Mouse (Mus musculus): ENCODE data around the gene Ankrd36. TPM values are rescaled to one million over a fixed set of nuclear protein-coding genes. Genes with fewer than 3 reads are reported as not detected.
"Not testable (repeated sequence)": the region's sequence is repeated elsewhere in the genome, so short reads cannot be mapped to it uniquely, and the experiment has no call there.

Ankrd36 gene
- polyA plus RNA-seq (2017; shearing (Covaris generic)): not detected

DNA sequence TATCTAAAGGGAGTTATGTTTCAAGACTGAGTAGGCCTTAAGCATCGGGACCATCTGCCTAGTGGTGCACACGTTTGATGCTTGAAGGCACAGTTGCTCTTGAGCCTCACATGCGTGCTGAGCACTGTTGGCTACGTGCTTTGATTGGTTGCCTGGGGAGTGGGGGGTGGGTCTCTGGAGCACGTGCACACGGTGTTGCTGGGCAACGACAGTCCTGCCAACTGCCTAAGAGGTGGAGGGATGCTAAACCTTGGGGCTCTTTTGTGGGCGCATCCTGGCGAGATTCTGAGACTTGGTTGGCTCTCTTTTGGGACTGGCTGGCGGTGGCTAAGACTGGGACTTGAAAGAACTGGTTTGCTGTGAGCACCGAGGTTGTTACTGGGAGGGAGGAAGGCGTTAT lies at the start of gene Ankrd36:
Gene Ankrd36 (plus strand): TSS at position 211 of the 400 bp plus-strand sequence.
- no peak for ATAC-seq

DNA sequence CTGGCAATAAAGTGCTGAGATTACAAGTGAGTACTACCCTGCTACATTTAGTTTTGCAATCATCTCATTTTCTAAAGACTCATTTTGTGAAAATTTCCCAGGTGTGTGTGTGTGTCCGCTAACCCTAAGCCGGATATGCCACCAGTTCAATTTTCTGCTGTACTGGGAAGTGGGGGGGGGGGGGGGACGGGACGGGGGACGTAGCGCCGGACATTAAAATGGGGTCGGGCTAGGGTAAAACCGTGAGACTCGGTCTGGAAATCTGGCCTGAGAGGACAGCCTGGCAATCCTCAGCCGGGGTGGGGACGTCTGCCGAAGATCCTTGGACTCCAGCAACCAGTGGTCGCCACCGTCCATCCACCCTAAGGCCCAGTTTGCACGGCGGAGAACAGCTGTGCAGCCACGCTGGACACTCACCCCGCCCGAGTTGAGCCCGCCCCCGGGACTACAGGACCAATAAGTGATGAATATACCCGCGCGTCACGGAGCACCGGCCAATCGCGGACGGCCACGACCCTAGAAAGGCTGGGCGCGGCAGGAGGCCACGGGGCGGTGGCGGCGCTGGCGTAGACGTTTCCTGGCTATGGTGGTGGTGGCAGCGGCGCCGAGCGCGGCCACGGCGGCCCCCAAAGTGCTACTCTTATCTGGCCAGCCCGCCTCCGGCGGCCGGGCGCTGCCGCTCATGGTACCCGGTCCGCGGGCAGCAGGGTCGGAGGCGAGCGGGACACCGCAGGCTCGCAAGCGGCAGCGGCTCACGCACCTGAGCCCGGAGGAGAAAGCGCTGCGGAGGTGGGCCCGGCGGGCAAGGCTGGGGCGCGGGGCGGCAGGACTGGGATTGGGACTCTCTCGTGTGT lies 48.8 kb upstream of the Ankrd36 start, which contains the start of gene Xbp1:
Gene Xbp1 (plus strand): TSS at position 248 of the 854 bp plus-strand sequence.
- ATAC-seq: peak; percentile 89

DNA sequence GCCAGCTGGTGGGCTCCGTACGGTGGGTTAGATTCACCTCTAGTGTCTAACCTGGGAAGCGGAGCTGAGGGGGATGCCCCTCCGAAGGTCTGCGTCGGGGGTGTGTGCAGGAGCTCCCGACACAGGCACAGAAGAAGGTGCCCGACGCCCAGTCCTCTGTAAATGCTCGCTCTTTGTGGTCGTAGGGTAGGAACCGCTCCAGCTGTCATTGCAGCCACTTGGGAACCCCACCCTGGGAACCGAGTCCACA lies 48.3 kb upstream of the Ankrd36 start:
- peak; percentile 8 for ATAC-seq

DNA sequence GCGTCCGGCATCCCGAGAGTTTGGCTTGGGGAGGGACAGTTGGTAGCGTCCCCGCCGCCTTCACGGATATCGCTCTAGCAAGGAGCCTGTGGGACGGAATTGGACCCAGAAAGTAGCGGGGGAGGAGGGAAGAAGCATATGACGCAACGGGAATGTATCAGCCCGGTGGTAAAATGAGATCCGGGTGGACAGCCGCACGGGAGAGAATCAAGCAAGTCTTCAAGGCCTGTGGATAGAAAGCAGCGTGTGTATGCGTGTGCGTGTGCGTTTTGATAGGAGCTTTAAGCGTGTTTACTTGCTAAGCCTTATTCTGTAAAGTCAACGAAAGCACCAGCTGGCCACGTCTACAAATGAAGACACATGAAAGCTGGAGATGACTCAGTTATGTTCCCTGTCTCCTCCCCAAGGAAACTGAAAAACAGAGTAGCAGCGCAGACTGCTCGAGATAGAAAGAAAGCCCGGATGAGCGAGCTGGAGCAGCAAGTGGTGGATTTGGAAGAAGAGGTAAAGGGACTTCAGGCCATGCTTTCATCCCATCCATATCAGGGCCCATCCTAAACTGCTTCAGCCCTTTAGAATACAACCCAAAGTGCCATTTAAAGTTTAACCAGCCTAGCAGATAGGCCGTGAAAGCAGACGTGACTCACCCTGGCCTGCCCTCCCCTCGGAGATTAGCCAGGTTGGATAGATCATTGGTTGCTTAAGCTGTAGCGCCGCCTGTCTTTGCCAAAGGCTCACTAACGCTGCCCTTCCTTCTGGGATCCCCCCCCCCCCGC lies 47.8 kb upstream of the Ankrd36 start:
- ATAC-seq: peak; percentile 30

DNA sequence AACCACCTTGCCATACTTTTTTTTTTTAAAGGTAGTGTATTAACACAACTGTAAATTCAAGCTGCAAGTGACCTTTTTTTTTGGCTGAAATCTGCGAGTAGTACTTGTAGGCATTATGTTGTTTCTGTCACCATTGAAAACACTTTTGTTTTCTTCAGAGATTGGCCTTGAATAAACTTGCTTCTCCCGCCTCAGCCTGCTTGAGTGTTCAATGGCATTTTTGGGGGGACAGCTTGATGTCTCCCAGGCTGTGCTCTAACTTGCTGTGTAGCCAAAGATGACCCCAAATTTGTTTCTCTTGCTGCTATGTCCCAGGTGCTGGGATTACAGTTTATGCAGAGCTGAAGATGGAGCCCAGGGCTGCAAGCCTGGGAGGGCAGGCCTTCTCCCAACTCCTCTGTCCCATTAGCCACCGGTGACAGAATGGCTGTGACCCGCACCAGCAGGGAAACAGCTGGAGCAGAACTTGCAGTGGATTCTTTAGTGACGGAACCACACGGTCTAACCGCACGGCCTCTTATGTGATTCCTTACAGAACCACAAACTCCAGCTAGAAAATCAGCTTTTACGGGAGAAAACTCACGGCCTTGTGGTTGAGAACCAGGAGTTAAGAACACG lies 46.6 kb upstream of the Ankrd36 start:
- no peak for ATAC-seq

DNA sequence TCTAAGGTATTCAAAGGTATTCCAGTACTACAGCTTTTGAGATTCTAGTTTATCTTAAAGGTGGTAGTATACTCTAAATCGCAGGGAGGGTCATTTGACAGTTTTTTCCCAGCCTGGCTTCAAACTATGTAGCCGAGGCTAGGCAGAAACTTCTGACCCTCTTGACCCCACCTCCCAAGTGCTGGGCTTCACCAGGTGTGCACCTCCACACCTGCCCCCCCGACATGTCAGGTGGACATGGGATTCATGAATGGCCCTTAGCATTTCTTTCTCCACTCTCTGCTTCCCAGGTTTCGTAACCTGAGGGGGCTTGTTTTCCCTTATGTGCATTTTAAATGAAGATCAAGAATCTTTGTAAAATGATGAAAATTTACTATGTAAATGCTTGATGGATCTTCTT lies 44.1 kb upstream of the Ankrd36 start:
- no peak for ATAC-seq

DNA sequence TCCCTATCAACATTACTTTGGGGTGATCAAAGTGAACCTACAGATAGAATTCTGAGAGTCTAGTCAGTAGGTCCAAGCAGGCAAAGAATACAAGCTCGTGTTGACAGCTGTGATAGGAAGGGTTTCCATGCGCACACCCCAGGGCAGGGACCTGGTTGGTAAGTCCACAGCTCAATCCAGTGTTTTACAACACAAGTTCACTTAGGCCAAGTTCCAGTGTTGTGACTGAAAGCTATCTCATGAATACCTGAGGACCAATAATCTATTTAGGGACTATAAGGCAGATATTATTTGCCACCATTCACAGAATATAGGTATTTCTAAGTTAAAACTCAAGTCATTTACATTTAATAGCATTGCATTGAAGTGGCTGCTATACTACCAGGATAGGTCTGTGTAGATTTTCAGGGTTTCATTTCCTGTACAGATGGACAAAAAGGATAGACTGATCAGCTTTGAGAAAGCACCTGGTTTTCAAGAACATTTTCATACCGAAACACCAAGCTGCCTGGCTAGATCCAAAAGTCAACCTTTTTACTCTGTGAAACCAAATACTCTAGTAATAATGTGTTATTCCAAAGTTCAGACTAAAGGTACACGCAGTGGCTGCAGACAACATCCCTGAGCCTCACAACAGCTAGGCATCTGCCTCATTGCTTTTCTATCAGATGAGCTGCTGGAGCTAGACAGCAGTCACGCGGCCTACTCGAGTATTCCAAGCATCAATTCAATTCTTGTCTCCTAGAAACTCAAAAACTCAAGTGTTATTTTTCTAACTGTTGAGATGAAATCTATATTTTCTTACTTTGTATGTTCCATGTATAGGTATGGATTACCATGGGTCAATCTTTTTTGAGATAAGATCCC lies 42.7 kb upstream of the Ankrd36 start:
- no peak for ATAC-seq

DNA sequence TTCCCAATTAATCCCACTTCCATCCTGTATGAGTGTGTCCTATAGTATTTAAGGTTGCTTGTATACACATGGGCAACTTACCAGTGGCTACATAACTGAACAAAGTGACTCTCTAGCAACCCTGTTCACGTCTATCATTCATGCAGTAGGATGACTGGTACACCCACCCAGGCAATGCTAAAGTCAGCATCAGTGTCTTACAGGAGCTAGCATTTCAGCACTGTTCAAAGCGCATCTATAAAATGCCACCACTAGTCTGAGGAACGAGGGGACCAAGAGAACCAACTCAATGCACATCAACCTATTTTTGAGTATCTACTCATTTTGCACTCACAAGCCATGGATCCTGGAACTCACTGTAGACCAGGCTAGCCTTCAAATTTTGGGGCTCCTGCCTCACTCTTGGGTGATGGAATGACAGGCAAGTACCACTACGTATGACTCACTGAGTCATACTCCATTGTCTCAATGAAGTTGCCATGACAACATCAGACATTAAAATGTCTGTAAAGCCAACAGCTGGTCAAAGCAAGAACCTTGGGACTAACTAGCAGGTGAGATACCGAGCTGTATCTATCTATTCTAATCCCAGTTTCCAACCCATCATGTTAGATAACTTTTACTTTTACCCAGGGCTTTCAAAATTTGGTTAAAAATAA lies 41.5 kb upstream of the Ankrd36 start:
- no peak for ATAC-seq

DNA sequence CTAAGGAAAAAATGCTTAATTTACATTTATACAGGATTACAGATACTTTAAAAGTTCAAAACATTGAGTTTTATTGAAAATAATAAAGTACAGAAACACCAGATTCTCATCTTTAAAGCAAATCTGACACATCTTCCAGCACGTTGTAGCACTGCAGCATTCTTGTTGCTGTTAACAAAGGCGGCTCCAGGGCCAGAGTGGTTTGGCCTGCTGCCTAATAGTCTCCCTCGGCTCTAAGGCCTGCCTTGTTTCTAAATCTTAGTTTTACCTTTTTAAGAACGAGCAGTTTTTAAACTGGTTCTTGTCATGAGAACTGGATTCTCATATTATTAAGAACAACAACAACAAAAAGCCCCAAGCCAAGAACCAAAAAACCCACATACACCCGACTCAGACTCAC lies 40.6 kb upstream of the Ankrd36 start:
- ATAC-seq: no peak

DNA sequence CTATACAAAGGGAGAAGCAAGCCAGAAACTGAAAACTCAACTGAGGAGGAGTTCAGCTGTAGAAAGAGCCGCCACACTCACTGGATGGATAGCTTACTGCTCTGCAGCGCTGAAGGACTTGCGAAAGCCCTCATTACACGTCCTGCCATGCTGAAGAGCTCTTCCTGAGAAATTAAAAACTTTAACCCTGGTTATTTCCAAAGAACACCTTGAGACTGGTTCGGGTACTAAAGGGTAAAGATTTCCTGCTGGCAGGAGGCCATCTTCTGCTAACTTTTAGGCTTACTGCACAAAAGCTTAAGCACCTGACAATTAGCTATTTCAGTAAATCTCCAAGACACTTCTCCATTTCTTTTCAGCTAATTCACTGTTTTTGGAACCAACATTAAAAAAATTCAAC lies 39.3 kb upstream of the Ankrd36 start:
- no peak for ATAC-seq

DNA sequence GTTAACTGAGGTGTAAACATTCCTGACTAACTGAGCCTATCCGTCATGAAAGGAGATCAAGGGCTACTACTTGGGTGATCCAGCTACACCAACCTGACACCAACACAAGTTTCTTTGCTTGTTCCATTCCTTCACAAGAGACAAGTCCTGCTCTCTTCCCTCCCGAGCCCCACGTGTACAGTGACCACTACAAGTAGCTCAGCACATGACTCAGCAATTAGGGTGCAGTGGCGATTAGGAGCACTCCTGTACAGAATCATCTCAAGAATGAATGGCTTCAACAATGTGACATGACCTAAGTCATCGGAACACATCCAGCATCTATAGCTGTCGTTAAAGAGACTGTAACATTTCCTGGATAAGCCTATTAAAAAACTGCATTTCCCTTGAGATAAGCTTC lies 38.8 kb upstream of the Ankrd36 start:
- no peak for ATAC-seq

DNA sequence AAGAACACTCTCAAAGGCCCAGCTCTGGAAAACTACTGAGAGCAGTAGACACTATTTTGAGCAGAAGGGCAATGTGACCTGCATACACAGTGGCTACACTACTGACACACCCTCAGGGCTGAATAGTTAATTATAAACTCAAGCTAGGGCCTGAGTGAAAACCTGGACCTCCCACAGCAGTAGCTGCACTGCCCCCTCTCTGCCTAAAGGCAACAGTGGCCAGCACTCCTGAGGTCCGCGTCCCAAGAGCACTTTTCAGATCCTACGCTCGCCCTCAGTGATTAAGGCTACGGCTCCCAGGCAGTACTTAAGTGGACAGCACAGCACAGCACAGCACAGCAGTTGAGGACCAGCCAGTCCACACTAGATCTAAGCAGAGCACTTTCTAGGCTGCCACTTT lies 36.4 kb upstream of the Ankrd36 start:
- no peak for ATAC-seq

DNA sequence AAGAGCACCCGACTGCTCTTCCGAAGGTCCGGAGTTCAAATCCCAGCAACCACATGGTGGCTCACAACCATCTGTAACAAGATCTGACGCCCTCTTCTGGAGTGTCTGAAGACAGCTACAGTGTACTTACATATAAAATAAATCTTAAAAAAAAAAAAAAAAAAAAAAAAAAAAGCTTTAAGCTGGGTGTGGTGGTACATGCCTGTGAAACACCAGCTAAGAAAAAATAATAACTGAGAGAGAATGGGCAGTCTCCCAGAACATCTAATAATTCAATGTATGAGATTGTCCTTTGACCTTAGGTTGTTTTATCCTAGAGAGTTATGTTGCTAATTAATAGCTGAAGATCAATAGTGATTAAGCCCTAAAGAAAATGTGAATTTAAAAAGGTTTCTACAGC lies 32.0 kb upstream of the Ankrd36 start:
- ATAC-seq: not testable (repeated sequence)

DNA sequence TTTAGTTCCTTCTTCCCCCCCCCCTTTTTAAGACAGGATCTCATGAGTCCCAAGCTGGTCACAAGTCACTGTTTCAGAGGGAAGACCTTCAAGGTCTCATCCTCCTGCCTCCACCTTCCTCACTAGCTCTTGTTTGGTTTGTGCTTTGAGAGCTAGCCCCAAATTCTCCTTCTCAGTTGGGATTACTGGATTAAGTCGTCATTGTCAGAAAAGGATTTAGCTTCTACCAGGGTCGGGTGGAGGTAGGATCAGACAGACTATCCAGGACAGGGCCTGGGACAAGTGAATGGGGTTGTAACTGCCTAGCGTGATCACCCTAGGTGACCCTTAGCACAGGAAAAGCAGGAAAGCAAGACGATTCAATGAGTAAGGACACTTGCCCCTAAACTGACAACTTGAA lies 29.2 kb upstream of the Ankrd36 start:
- no peak for ATAC-seq

DNA sequence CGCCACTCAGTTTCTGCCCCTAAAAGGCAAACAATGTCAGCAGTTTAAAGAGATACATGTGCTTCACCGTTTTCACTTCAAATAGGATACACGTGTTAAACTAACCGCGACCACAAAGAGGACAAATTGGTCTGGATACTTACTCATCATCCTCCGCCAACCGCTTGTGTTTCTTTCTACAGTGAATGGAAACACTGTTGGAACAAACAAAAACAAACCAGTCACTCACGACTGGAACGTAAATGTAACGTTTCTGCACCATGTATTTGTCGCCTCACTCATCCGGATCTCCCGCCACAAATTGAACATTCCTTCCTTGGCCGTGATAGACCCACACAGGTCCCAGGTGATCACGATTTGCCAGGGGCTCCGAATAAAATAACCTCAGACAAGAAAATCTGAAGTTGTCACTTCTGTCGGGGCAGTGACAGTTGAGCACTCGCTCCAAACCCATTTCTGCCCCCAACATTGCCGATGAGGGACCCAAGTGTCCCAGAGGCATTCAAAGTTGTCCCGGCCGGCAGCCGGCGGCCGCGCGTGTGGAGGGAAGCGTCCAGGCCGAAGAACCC lies 28.2 kb upstream of the Ankrd36 start:
- ATAC-seq: peak; percentile 42

DNA sequence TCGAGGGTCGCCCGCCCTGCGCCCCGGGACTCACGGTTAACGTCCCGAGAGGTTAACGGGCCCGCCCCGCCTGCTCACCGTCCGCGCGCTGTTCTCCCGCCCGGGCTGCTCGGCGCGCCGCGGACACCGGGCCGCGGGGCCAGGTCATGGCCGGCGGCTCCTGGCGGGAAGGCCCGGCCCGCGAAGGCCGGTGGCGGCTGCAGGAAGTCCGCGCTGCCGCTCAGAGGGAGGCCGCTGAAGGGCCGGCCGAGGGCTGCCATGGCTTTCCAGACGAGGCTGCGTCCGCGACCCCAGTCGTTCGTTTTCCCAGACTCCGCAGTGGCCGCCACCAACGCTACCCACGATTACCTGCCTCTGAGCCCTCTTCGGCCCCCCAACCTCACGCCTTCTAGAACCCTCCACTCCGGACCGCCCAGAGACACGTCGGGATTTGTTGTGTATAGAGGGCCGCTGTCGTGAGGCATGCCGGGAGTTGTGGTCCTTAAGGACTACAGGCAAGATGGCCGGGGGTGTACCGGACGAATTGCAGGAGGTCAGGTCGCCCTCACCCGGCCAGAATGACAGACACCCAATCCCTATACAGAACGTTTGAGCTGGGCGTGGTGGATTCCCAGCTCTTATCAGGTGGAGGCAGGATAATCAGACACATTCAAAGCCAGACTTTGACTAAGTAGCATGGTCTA lies 27.5 kb upstream of the Ankrd36 start, which contains the start of gene Ccdc117:
Gene Ccdc117 (minus strand): TSS at position 389 of the 683 bp plus-strand sequence.
- peak; percentile 89 for ATAC-seq

DNA sequence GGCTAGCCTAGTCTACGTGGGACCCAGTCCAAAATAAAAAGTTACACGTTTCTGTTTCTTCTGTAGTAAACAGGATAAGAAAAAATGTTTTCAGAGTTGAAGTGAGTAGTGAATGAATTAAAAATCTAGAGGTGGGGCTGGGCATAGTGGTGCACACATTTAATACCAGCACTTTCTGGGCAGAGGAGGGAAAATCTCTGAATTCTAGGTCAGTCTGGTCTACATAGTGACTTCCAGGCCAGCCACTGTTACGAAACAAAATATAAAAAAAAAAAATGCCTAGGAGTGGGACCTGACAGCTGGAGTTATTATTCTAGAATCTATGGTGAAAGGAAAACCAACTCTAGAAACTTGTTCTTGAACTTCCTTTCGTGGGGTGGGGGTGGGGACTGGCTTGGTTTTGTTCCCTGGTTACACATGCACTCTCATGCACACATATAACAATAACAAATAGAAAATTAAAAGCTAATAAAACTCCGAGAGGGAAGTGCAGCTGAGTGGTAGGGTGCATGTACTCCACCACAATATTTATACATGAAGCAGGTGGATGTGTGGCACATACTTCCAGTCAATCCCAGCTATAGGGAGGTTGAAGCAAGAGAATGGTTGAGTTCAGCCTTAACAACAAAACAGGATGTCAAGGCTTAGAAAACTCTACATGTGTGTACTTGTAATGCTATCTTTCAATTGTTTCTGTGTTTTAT lies 26.9 kb upstream of the Ankrd36 start:
- ATAC-seq: no peak

DNA sequence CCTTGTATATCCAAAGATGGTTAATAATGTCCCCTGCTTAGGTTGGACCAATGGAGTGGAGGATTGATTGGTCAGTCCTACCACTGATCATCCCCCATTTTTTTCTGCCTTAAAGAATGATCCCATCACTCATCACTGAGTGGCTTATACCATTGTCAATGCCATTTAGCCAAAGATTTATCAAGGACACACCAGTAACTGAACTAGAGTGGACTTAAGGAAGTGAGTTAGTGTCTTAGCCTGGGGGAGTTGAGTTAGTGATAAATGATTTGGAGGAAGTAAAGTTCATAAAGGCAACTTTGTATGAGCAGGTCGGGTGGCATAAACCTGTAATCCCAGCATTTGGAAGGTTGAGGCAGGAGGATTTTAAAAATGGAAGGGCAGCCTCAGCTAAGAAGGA lies 26.2 kb upstream of the Ankrd36 start:
- ATAC-seq: no peak

DNA sequence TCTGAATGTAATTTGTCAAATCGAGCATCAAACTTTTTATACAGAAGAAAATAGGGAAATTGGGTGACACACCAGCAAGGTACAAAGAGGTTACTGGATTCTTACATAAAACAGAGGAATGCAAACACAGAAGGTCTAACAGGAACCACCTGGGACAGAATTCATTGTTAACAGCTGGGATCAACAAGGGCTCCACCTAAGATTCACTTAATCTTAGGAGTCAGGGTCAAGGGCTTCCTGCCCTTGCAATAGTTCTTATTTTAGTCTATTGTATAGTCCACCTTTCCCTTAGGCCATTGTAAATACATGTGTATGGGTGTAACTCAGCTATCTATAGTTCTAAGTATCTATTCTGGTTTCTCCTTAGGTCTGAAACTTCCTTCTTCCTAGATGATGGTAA lies 24.8 kb upstream of the Ankrd36 start:
- ATAC-seq: not testable (repeated sequence)

DNA sequence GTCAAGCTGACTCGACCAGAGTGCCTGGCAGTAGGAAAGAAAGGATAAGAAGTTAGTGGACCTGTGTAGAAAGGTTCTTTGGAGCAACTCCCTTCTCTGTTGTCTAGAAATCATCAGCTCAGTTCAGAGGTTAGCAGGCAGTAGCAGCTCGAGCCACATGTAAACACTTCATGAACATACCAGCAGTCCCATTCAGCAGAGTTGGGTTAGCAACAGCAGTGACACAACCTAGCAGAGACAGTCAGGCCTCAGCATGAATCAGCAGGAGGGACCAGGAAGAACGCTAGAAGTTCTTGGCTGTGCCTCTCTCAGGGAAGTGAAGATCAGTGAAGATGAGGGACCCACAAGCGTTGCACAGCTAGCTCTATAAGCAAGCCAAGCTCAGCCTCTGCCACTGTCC lies 24.0 kb upstream of the Ankrd36 start:
- ATAC-seq: no peak

Data from activated CD4-positive, CD25-positive, alpha-beta regulatory T cell, adult 4 months (primary cell).